Mouse (Mus musculus): ENCODE results near the gene Alk. TPM values are rescaled to one million over a fixed set of nuclear protein-coding genes. Genes with fewer than 3 reads are reported as not detected.

The Alk gene
- polyA plus RNA-seq, 2 experiments = 0.02 to 0.03 TPM

GRCm38 (mm10) chr17:72120278-72120677 lies 484.1 kb downstream of the Alk start:
- 38% methylated on average over 11 of the region's 11 CpGs for whole genome bisulfite sequencing (ENCODE audit: insufficient replicate concordance)
- ATAC-seq (ENCODE audit: insufficient read depth) (peak; percentile 39; the same call in 1 of the 2 replicates), DNase-seq (ENCODE audit: low read depth in 3 of 3, low spot score in 3 of 3) (no peak)
- Histone ChIP-seq H3K4me1 (replicated peaks; ENCODE audit: control insufficient read depth in 2 of 2, insufficient read depth in 2 of 2, low read length in 1 of 2) (no peaks in the 10 kb centered on the region), H3K36me3 (replicated peaks; ENCODE audit: control insufficient read depth, insufficient read depth, low read depth) (no peaks in the 10 kb centered on the region), H3K27me3 (ENCODE audit: control insufficient read depth, insufficient read depth, low read length) (no peaks in the 10 kb centered on the region), H3K9ac (replicated peaks) (no peak overlapping the region), H3K4me2 (ENCODE audit: low read depth) (no peak overlapping the region), H3K9me3 (ENCODE audit: control insufficient read depth, low read length) (no peaks in the 10 kb centered on the region), H3K27ac (no peak overlapping the region), H3K4me3 (ENCODE audit: insufficient read depth in 1 of 2, low read depth in 2 of 2, low read length in 2 of 2) (no peak overlapping the region)
- TF ChIP-seq CTCF (IDR thresholded peaks at IDR 0.05; ENCODE audit: low read depth) = no peak
- TF ChIP-seq EP300 (IDR thresholded peaks at IDR 0.05; ENCODE audit: low read depth) = no peak

DNA sequence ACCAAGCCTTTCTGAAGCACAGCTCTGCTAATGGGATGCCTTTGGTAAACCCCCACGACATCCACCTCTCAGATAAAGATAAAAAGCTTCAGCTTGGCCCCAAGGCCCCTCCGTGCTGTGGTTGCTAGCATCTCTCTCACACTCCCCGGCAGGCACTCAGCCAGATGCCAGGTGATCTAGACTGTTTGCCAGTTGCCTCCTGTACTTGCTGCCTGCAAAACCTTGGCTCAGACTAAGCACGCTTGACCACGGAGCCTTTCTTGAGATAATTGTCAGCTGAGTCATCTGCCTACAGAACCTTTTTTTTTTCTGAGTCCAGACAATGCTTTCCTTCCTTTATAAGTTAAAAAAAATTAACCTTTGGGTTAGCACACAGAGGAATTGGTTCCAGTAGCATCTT lies 486.1 kb downstream of the Alk start:
- H3K27me3 ChIP-seq (ENCODE audit: control insufficient read depth, insufficient read depth, low read length) = no peaks in the 10 kb centered on the region
- no peak overlapping the region for H3K27ac ChIP-seq
- no peak overlapping the region for H3K4me2 ChIP-seq (ENCODE audit: low read depth)
- no peaks in the 10 kb centered on the region for H3K9me3 ChIP-seq (ENCODE audit: control insufficient read depth, low read length)
- no peaks in the 10 kb centered on the region for H3K4me1 ChIP-seq (replicated peaks; ENCODE audit: control insufficient read depth in 2 of 2, insufficient read depth in 2 of 2, low read length in 1 of 2)
- no peak overlapping the region for H3K4me3 ChIP-seq (ENCODE audit: insufficient read depth in 1 of 2, low read depth in 2 of 2, low read length in 2 of 2)
- H3K36me3 ChIP-seq (replicated peaks; ENCODE audit: control insufficient read depth, insufficient read depth, low read depth) = no peaks in the 10 kb centered on the region
- TF ChIP-seq CTCF (IDR thresholded peaks at IDR 0.05; ENCODE audit: low read depth) (no peak), EP300 (IDR thresholded peaks at IDR 0.05; ENCODE audit: low read depth) (no peak)
- ATAC-seq (ENCODE audit: insufficient read depth) = no peak
- DNase-seq (ENCODE audit: low read depth in 3 of 3, low spot score in 3 of 3) = no peak
- WGBS (ENCODE audit: insufficient replicate concordance) = 23% methylated on average over 5 of the region's 5 CpGs
- no peak overlapping the region for H3K9ac ChIP-seq (replicated peaks)

GRCm38 (mm10) chr17:72115271-72115944 lies 489.0 kb downstream of the Alk start:
- no peaks in the 10 kb centered on the region for H3K36me3 ChIP-seq (replicated peaks; ENCODE audit: control insufficient read depth, insufficient read depth, low read depth)
- no peak overlapping the region for H3K9ac ChIP-seq (replicated peaks)
- H3K27me3 ChIP-seq (ENCODE audit: control insufficient read depth, insufficient read depth, low read length) = no peaks in the 10 kb centered on the region
- H3K9me3 ChIP-seq (ENCODE audit: control insufficient read depth, low read length) = no peaks in the 10 kb centered on the region
- no peak overlapping the region for H3K4me3 ChIP-seq (ENCODE audit: insufficient read depth in 1 of 2, low read depth in 2 of 2, low read length in 2 of 2)
- WGBS (ENCODE audit: insufficient replicate concordance) = 50% methylated on average over 12 of the region's 12 CpGs
- H3K27ac ChIP-seq = no peak overlapping the region
- no peaks in the 10 kb centered on the region for H3K4me1 ChIP-seq (replicated peaks; ENCODE audit: control insufficient read depth in 2 of 2, insufficient read depth in 2 of 2, low read length in 1 of 2)
- TF ChIP-seq EP300 (IDR thresholded peaks at IDR 0.05; ENCODE audit: low read depth) = no peak
- TF ChIP-seq CTCF (IDR thresholded peaks at IDR 0.05; ENCODE audit: low read depth) = no peak
- ATAC-seq (ENCODE audit: insufficient read depth) = no peak
- no peak overlapping the region for H3K4me2 ChIP-seq (ENCODE audit: low read depth)
- no peak for DNase-seq (ENCODE audit: low read depth in 3 of 3, low spot score in 3 of 3)

- ATAC-seq (ENCODE audit: insufficient read depth) (no peak), DNase-seq (ENCODE audit: low read depth in 3 of 3, low spot score in 3 of 3) (no peak)
- H3K4me3 ChIP-seq (ENCODE audit: insufficient read depth in 1 of 2, low read depth in 2 of 2, low read length in 2 of 2) = no peak overlapping the region
- no peak overlapping the region for H3K4me2 ChIP-seq (ENCODE audit: low read depth)
- no peaks in the 10 kb centered on the region for H3K27me3 ChIP-seq (ENCODE audit: control insufficient read depth, insufficient read depth, low read length)
- no peak for TF ChIP-seq EP300 (IDR thresholded peaks at IDR 0.05; ENCODE audit: low read depth)
- no peak for TF ChIP-seq CTCF (IDR thresholded peaks at IDR 0.05; ENCODE audit: low read depth)
- H3K27ac ChIP-seq = no peak overlapping the region
- no peaks in the 10 kb centered on the region for H3K36me3 ChIP-seq (replicated peaks; ENCODE audit: control insufficient read depth, insufficient read depth, low read depth)
- H3K9me3 ChIP-seq (ENCODE audit: control insufficient read depth, low read length) = no peaks in the 10 kb centered on the region
- no peak overlapping the region for H3K9ac ChIP-seq (replicated peaks)
- H3K4me1 ChIP-seq (replicated peaks; ENCODE audit: control insufficient read depth in 2 of 2, insufficient read depth in 2 of 2, low read length in 1 of 2) = no peaks in the 10 kb centered on the region
Observed at GRCm38 (mm10) chr17:72112004-72112403, 492.4 kb downstream of the Alk start.

- Histone ChIP-seq H3K27me3 (ENCODE audit: control insufficient read depth, insufficient read depth, low read length) (no peaks in the 10 kb centered on the region), H3K4me3 (ENCODE audit: insufficient read depth in 1 of 2, low read depth in 2 of 2, low read length in 2 of 2) (no peak overlapping the region), H3K27ac (no peak overlapping the region), H3K36me3 (replicated peaks; ENCODE audit: control insufficient read depth, insufficient read depth, low read depth) (no peaks in the 10 kb centered on the region), H3K4me2 (ENCODE audit: low read depth) (no peak overlapping the region), H3K9ac (replicated peaks) (no peak overlapping the region), H3K4me1 (replicated peaks; ENCODE audit: control insufficient read depth in 2 of 2, insufficient read depth in 2 of 2, low read length in 1 of 2) (no peaks in the 10 kb centered on the region), H3K9me3 (ENCODE audit: control insufficient read depth, low read length) (no peaks in the 10 kb centered on the region)
- TF ChIP-seq EP300 (IDR thresholded peaks at IDR 0.05; ENCODE audit: low read depth) = no peak
- TF ChIP-seq CTCF (IDR thresholded peaks at IDR 0.05; ENCODE audit: low read depth) = no peak
- ATAC-seq (ENCODE audit: insufficient read depth) = no peak
- 76% methylated on average over 4 of the region's 4 CpGs for WGBS (ENCODE audit: insufficient replicate concordance)
- no peak for DNase-seq (ENCODE audit: low read depth in 3 of 3, low spot score in 3 of 3)
Observed at GRCm38 (mm10) chr17:72111528-72111927, 492.9 kb downstream of the Alk start.

Data from liver, embryonic 14.5 days (tissue).